Mouse (Mus musculus): ENCODE results near the gene Mrps34. TPM values are rescaled to one million over a fixed set of nuclear protein-coding genes. Genes with fewer than 3 reads are reported as not detected.
A peak's percentile ranks its signal among the peaks of the same experiment; 100 is the strongest.

Gene Mrps34
- polyA plus RNA-seq, 1 experiment from 2014 or later, result 86.8 TPM

DNA sequence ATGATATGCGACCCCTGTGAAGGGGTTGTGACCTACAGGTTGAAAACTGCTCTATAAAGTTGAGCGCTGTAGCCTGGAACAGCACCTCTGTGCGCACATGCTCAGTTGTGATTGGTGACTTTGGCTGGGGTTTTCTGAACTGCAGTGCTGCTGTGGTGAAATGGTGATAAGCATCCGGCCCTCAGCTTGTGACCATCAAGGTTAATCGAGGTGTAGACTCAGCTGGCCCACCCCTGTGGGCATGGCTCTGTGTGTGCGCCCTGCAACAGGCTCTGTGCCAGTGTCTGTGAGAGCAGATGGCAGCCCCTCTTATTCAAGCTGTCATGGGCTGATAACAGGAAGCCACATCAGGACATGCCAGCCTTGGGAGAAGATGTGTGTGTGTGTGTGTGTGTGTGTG, 35.9 kb upstream of the Mrps34 start:
- Histone ChIP-seq H3K4me2 (replicated peaks) (no peak overlapping the region), H3K27me3 (no peaks in the 10 kb centered on the region), H3K4me1 (no peaks in the 10 kb centered on the region), H3K9me3 (replicated peaks) (no peaks in the 10 kb centered on the region), H3K36me3 (peaks cover 51% of the 10 kb centered on the region), H3K27ac (replicated peaks) (no peak overlapping the region), H3K4me3 (replicated peaks) (no peak overlapping the region), H3K9ac (no peak overlapping the region)
- no peak for ATAC-seq (ENCODE audit: insufficient number of reproducible peaks, low FRiP score, low TSS enrichment, low read depth)
- WGBS, result 85% methylated on average over 6 of the region's 6 CpGs

DNA sequence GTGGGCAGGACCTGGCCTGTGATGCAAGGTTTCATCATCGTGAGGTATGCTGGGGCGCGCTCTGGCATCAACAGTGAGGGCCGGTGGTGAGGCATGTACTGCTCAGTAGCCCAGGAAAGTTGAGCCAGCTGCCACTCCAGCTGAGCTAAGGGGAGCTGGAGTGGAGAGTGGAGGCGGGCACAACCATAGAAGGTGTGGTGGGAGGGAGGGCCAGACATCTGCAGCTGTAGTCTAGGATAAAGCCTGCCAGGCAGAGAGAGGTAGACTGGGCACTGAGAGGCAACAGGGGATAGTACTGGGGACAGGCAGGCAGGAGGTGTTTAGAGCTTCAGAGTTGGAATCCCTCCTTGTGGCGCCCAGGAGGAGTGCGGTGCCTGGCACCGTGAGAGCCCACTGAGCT, 34.8 kb upstream of the Mrps34 start:
- no peaks in the 10 kb centered on the region for H3K4me1 ChIP-seq
- WGBS, result 90% methylated on average over 8 of the region's 8 CpGs
- H3K4me3 ChIP-seq (replicated peaks), result no peak overlapping the region
- peaks cover 50% of the 10 kb centered on the region for H3K36me3 ChIP-seq
- no peak overlapping the region for H3K27ac ChIP-seq (replicated peaks)
- no peak for ATAC-seq (ENCODE audit: insufficient number of reproducible peaks, low FRiP score, low TSS enrichment, low read depth)
- H3K9ac ChIP-seq, result no peak overlapping the region
- no peak overlapping the region for H3K4me2 ChIP-seq (replicated peaks)
- no peaks in the 10 kb centered on the region for H3K9me3 ChIP-seq (replicated peaks)
- no peaks in the 10 kb centered on the region for H3K27me3 ChIP-seq

DNA sequence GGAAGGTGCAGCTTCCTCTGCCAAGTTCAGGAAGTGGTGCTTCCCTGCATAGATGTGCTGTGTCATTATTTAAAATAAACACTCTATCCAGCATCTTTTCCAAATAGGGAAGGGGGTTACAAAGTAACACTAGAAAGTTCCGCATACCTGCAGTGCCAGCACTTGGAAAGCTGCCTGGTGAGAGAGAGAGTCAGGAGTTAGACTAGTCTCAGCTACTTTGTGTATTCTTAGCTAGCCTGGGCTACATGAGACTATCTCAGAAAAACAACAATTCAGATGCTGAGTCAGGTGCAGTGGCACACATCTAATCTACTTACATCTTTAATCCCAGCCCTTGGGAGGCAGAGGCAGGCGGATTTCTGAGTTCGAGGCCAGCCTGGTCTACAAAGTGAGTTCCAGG, 33.1 kb upstream of the Mrps34 start:
- no peaks in the 10 kb centered on the region for H3K9me3 ChIP-seq (replicated peaks)
- H3K4me1 ChIP-seq, result no peaks in the 10 kb centered on the region
- H3K27me3 ChIP-seq, result no peaks in the 10 kb centered on the region
- no peak overlapping the region for H3K4me3 ChIP-seq (replicated peaks)
- no peak for ATAC-seq (ENCODE audit: insufficient number of reproducible peaks, low FRiP score, low TSS enrichment, low read depth)
- 86% methylated on average over 3 of the region's 3 CpGs for WGBS
- no peak overlapping the region for H3K9ac ChIP-seq
- H3K27ac ChIP-seq (replicated peaks), result no peak overlapping the region
- no peak overlapping the region for H3K4me2 ChIP-seq (replicated peaks)
- peaks cover 42% of the 10 kb centered on the region for H3K36me3 ChIP-seq

DNA sequence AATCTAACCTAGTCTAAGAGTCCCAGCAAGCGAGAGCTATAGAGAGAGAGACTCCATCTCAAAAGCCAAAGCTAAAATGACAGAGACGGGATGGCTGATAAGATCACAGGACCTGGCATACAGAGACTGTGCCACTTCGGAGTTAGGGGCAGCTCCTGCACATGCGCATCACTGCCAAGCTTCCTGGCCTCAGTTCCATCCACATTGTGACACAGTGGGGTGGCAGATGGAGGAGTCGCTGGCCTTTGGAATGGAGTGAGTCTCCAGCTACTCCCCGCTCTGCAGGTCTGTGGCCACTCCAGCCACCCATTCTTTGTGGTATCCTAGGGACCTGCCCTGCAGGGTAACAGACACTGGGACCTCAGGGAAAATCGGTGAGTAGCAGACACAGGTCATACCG, 29.1 kb upstream of the Mrps34 start, which contains the start of gene Igfals:
Igfals (plus strand) TSS at position 222 of the 400 bp plus-strand sequence.
- no peak within 1 kb of the TSS for H3K4me2 ChIP-seq (replicated peaks)
- H3K27ac ChIP-seq (replicated peaks), result no peak within 1 kb of the TSS
- H3K4me3 ChIP-seq (replicated peaks), result no peak within 1 kb of the TSS
- H3K36me3 ChIP-seq, result peaks cover 33% of the 10 kb centered on the region
- no peak for ATAC-seq (ENCODE audit: insufficient number of reproducible peaks, low FRiP score, low TSS enrichment, low read depth)
- 88% methylated on average over 8 of the region's 8 CpGs for WGBS
- no peak within 1 kb of the TSS for H3K9ac ChIP-seq
- no peaks in the 10 kb centered on the region for H3K27me3 ChIP-seq
- H3K4me1 ChIP-seq, result no peaks in the 10 kb centered on the region
- H3K9me3 ChIP-seq (replicated peaks), result no peaks in the 10 kb centered on the region

DNA sequence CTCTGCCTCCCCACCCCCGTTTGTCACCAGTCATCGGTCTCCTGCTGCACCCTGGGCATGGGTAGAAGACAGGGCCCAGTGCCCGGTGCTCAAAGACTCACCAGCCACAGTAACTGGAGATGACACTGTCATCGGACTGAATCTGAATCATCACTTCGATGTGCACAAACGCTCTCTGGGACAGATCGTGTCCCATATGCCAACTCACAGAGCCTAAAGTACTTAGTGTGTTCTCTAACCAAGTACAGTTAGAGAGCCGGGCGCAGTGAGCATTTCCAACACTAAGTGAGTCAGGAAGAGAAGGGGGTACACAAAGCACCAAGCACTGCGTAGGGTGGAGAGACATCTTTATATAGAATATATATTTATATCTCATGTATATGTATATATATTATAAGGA, 27.0 kb upstream of the Mrps34 start:
- no peaks in the 10 kb centered on the region for H3K27me3 ChIP-seq
- ATAC-seq (ENCODE audit: insufficient number of reproducible peaks, low FRiP score, low TSS enrichment, low read depth), result no peak
- 88% methylated on average over 10 of the region's 10 CpGs for WGBS

DNA sequence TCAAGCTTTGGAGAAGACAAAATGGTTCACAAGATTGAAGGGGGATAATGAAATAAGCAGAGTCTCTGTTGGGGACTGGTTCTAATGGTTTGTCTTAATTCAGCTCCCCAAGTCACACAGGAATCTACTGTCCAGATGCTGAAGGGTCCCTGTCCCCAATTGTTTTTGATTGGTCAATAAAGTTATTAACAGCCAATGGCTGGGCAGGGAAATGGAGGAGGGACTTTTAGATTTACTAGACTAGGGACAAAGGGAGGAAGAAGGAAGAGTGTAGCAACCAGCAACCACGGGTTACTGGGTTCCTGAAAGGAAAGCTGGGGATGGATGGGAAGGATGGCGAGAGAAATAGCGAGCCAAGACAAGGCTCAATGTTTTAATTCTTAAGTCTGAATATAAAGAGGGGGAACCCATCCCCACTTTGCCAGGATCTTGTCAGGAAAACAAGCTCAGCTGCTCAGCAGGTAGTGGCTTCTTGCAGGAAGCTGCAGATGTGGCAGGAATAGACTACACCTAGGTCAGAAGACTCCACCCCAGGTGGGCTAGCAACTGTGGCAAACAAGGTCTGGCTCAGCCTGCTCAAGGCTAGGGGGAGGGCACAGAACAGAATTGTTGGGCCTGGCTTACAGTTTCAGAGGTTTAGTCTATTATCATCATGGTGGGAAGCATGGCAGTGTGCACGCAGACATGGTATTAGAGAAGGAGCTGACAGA, 21.1 kb upstream of the Mrps34 start:
- Histone ChIP-seq H3K4me1 (0 out of 2 replicates have a peak, but pooled peaks cover 4% of the 10 kb centered on the region), H3K9ac (no peak overlapping the region), H3K36me3 (no peaks in the 10 kb centered on the region), H3K4me3 (replicated peaks) (no peak overlapping the region), H3K9me3 (replicated peaks) (no peaks in the 10 kb centered on the region), H3K4me2 (replicated peaks) (no peak overlapping the region), H3K27me3 (no peaks in the 10 kb centered on the region), H3K27ac (replicated peaks) (no peak overlapping the region)
- no peak for ATAC-seq (ENCODE audit: insufficient number of reproducible peaks, low FRiP score, low TSS enrichment, low read depth)
- WGBS, result 56% methylated on average over 4 of the region's 4 CpGs

More for the DNA sequence above, 27.0 kb upstream of the Mrps34 start:
- no peaks in the 10 kb centered on the region for H3K9me3 ChIP-seq (replicated peaks)
- H3K4me3 ChIP-seq (replicated peaks), result no peak overlapping the region
- no peak overlapping the region for H3K4me2 ChIP-seq (replicated peaks)
- H3K27ac ChIP-seq (replicated peaks), result no peak overlapping the region
- H3K9ac ChIP-seq, result no peak overlapping the region
- H3K4me1 ChIP-seq, result no peaks in the 10 kb centered on the region
- H3K36me3 ChIP-seq, result peaks cover 15% of the 10 kb centered on the region

DNA sequence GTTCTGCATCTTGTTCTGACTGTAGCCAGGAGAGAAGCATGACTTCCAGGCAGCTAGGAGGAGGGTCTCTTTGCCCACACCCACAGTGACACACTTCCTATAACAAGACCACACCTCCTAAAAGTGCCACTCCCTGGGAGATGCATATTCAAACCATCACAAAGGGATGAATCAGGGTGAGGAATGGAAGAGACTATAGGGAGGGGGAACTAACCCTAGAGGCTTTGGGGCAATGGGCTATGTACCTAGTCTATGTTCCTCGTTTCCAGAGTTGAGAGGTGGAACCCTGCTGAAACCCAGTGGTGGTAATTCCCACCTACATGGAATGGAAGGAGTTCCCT, 20.5 kb upstream of the Mrps34 start:
- H3K36me3 ChIP-seq, result no peaks in the 10 kb centered on the region
- no peak overlapping the region for H3K4me2 ChIP-seq (replicated peaks)
- H3K9me3 ChIP-seq (replicated peaks), result no peaks in the 10 kb centered on the region
- WGBS, result 56% methylated on average over 1 of the region's 1 CpGs
- 0 out of 2 replicates have a peak, but pooled peaks cover 4% of the 10 kb centered on the region for H3K4me1 ChIP-seq
- H3K27ac ChIP-seq (replicated peaks), result no peak overlapping the region
- H3K9ac ChIP-seq, result no peak overlapping the region
- H3K4me3 ChIP-seq (replicated peaks), result no peak overlapping the region
- ATAC-seq (ENCODE audit: insufficient number of reproducible peaks, low FRiP score, low TSS enrichment, low read depth), result no peak
- no peaks in the 10 kb centered on the region for H3K27me3 ChIP-seq

DNA sequence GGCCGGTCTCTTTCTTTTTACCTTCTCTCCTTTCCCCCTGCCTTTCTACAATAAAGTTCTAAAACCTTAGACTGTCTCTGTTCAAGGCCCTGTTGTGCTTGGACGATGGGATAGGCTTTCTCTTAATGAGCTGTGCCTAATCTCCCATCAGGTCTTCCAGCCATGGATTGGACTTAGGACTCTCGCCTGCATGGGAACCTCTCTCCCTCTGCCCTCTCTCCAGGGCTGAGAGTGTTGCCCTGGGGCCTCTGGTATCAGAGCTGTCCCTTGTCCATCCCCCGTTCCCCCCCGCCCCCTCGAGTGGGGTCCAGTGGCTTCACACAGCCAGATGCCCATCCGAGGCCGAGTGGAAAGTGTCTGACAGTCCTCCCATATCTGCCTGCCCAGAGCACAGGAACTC, 19.9 kb upstream of the Mrps34 start:
- ATAC-seq (ENCODE audit: insufficient number of reproducible peaks, low FRiP score, low TSS enrichment, low read depth), result no peak
- Histone ChIP-seq H3K36me3 (no peaks in the 10 kb centered on the region), H3K9ac (no peak overlapping the region), H3K27ac (replicated peaks) (no peak overlapping the region), H3K4me3 (replicated peaks) (no peak overlapping the region), H3K4me1 (0 out of 2 replicates have a peak, but pooled peaks cover 4% of the 10 kb centered on the region), H3K27me3 (no peaks in the 10 kb centered on the region), H3K9me3 (replicated peaks) (no peaks in the 10 kb centered on the region), H3K4me2 (replicated peaks) (no peak overlapping the region)
- WGBS, result 70% methylated on average over 8 of the region's 8 CpGs

DNA sequence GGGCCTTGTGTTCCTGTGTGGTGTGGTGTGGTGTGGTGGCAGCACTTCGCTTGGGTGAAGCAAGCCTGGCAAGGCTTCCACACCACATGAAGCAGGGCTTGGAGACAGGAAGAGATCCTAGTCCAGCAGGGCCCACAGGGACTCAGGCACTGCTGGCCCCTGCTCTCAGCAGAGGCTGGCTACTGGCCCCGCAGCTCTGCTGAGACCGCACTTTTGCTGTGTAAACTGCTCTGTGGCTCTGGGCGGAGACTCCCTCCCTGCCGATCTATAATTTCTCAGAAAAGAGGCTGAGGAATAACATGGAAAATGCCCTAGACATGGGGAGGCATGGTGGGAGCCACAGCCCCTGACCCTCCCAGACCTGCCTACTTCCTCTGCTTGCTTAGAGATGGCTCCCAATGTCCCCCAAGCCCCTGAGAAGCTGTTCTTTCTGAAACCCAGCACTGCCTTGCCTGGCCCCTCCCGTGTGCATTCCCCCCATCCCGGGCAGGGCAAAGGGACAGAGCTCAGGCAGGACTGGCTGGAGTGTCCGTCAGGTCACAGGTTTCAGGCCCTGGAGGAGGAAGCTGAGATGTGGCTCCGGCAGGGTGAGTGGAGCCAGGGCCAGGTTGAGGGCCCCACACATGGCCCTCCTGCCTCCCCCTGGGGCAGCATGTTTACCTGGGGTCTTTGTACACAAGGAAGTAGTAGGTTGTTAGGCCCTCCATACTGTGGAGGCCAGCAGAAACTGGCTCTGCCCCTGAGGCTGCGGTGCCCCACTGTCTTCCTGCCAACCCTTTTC, 17.4 kb upstream of the Mrps34 start:
- Histone ChIP-seq H3K9ac (no peak overlapping the region), H3K36me3 (peaks cover 4% of the 10 kb centered on the region; the same call in 1 of the 2 replicates), H3K27ac (replicated peaks) (no peak overlapping the region), H3K4me2 (replicated peaks) (no peak overlapping the region; the same call in 1 of the 2 replicates), H3K4me3 (replicated peaks) (no peak overlapping the region), H3K9me3 (replicated peaks) (no peaks in the 10 kb centered on the region), H3K4me1 (0 out of 2 replicates have a peak, but pooled peaks cover 4% of the 10 kb centered on the region), H3K27me3 (no peaks in the 10 kb centered on the region)
- no peak for ATAC-seq (ENCODE audit: insufficient number of reproducible peaks, low FRiP score, low TSS enrichment, low read depth)
- 51% methylated on average over 10 of the region's 10 CpGs for WGBS

DNA sequence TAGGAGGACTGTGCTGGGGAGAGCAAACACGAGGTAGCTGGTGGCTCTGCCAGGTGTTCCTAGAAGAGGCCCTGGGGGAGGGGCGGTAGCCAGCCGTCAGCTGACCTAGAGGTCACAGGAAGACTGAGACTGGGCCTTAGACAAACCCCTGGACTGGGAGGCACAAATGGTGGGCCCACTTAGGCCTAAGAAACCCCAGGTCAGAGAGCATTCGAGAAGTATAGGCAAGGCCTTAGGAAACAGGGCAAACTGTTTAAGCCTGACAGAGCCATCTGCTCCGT, 16.9 kb upstream of the Mrps34 start:
- 25% methylated on average over 5 of the region's 5 CpGs for WGBS
- no peak overlapping the region for H3K27ac ChIP-seq (replicated peaks)
- no peak overlapping the region for H3K9ac ChIP-seq
- peaks cover 9% of the 10 kb centered on the region; the same call in 1 of the 2 replicates for H3K36me3 ChIP-seq
- no peaks in the 10 kb centered on the region for H3K9me3 ChIP-seq (replicated peaks)
- H3K4me3 ChIP-seq (replicated peaks), result no peak overlapping the region
- no peak overlapping the region; the same call in 1 of the 2 replicates for H3K4me2 ChIP-seq (replicated peaks)
- H3K27me3 ChIP-seq, result no peaks in the 10 kb centered on the region
- H3K4me1 ChIP-seq, result 0 out of 2 replicates have a peak, but pooled peaks cover 4% of the 10 kb centered on the region
- 0 out of 2 replicates have a peak, but pooled peaks have one; percentile 13 for ATAC-seq (ENCODE audit: insufficient number of reproducible peaks, low FRiP score, low TSS enrichment, low read depth)

DNA sequence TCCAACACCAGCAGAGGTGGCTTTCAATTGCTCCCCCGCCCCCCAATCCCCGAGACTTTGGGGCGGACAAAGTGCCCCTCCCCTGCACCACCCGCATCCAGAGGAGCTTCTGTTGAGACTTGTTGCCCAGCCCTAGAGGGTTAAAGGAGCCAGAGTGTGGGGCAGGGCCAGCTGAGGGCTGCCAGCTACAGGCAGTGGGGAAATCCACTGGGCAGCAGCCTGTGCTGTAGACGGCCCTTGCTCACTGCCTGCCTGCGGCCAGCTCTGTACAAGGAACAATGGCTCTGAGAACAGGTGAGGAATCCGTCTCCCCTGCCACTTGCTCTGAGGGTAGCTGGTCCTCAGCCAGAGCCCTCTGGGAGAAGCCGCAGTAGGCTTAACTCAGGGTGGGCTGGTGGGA, 16.4 kb upstream of the Mrps34 start:
- no peaks in the 10 kb centered on the region for H3K9me3 ChIP-seq (replicated peaks)
- 0 out of 2 replicates have a peak, but pooled peaks cover 4% of the 10 kb centered on the region for H3K4me1 ChIP-seq
- ATAC-seq (ENCODE audit: insufficient number of reproducible peaks, low FRiP score, low TSS enrichment, low read depth), result no peak
- H3K27ac ChIP-seq (replicated peaks), result no peak overlapping the region
- 63% methylated on average over 8 of the region's 8 CpGs for WGBS
- no peak overlapping the region for H3K4me3 ChIP-seq (replicated peaks)
- H3K9ac ChIP-seq, result no peak overlapping the region
- no peaks in the 10 kb centered on the region for H3K27me3 ChIP-seq
- peaks cover 14% of the 10 kb centered on the region; the same call in 1 of the 2 replicates for H3K36me3 ChIP-seq
- no peak overlapping the region for H3K4me2 ChIP-seq (replicated peaks)

All from embryonic facial prominence, embryonic 15.5 days (tissue).